Mouse (Mus musculus) central nervous system, embryonic 11.5 days (tissue): ENCODE results near the gene Gm20838. TPM values are rescaled to one million over a fixed set of nuclear protein-coding genes. Genes with fewer than 3 reads are reported as not detected.

Experiments
- polyA plus RNA-seq: library from polyadenylated mRNA; depleted of rRNA; stranded (reverse); fragments of >200 nt; gene quantifications from 2 replicates; pipeline ENCODE4 v1.2.3, GENCODE M21; 2012; rRNA removed

The Gm20838 gene
- polyA plus RNA-seq, result not detected in 2 replicates

DNA sequence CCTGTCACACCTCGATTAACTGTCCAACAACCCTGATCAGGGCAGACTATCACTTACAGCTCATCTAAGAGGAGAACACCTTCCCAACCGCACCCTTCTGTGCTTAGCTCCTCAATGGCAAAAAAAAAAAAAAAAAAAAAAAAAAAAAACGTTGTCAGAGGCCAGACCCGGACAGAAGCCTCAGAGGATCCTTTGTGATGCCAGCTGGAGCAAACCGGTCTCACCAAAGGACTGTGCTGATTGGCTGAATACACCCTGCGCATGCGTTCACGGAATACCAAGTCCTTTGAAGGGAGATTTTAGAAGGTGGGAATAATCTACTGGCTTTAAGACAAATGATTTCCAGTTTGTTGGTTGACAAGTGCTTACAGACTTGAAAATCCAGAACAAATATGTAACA lies at the start of gene Gm20838:
Gm20838 (minus strand) TSS at position 101 of the 400 bp plus-strand sequence.

